Mouse (Mus musculus) hindbrain, embryonic 13.5 days (tissue): Measurements from ENCODE around the gene Zc3h12d. TPM values are rescaled to one million over a fixed set of nuclear protein-coding genes. Genes with fewer than 3 reads are reported as not detected.
"Not testable (repeated sequence)": the region's sequence is repeated elsewhere in the genome, so short reads cannot be mapped to it uniquely, and the experiment has no call there.

ENCODE experiments used
- ATAC-seq: fragments of 200-750 bp; cut with Nextera tagmentation; 2 replicates; pipeline ENCODE4 v1.8.0; 2017; ENCODE audit warnings: moderate TSS enrichment; ENCODE audit not compliant: low FRiP score
- H3K27ac ChIP-seq: fragments of 300-500 bp; sonication (generic); 2 replicates; pipeline ENCODE4 v1.5.1; 2015; ENCODE audit warnings: inconsistent platforms, mild to moderate bottlenecking, moderate library complexity
- H3K27me3 ChIP-seq: fragments of 300-500 bp; sonication (generic); 2 replicates; pipeline ENCODE4 v1.6.1; 2015; ENCODE audit warnings: mild to moderate bottlenecking, inconsistent platforms
- H3K36me3 ChIP-seq: fragments of 300-500 bp; sonication (generic); 2 replicates; pipeline ENCODE4 v1.6.1; 2015; ENCODE audit warnings: mild to moderate bottlenecking, inconsistent platforms
- H3K4me1 ChIP-seq: fragments of 300-500 bp; sonication (generic); replicated peaks from 2 replicates; pipeline ENCODE4 v1.6.1; 2015; ENCODE audit warnings: inconsistent platforms
- H3K4me2 ChIP-seq: fragments of 300-500 bp; sonication (generic); 2 replicates; pipeline ENCODE4 v1.6.1; 2015; ENCODE audit warnings: inconsistent platforms, mild to moderate bottlenecking, moderate library complexity
- H3K4me3 ChIP-seq: fragments of 300-500 bp; sonication (generic); 2 replicates; pipeline ENCODE4 v1.5.1; 2015; ENCODE audit warnings: mild to moderate bottlenecking, inconsistent platforms
- H3K9ac ChIP-seq: fragments of 300-500 bp; sonication (generic); 2 replicates; pipeline ENCODE4 v1.6.1; 2015; ENCODE audit warnings: mild to moderate bottlenecking, inconsistent platforms
- H3K9me3 ChIP-seq: fragments of 300-500 bp; sonication (generic); 2 replicates; pipeline ENCODE4 v1.6.1; 2016; ENCODE audit warnings: inconsistent platforms
- WGBS: fragments of 180-500 bp; shearing (Covaris S2); methylation state at CpG from one replicate; pipeline ENCODE4 v1.1.7; 2015; 5-methylcytosine and 5-hydroxymethylcytosine counted together
- polyA plus RNA-seq: library from polyadenylated mRNA; unstranded; fragments of >200 nt; fragmentation: Nextera tagmentation; extraction: Ambion mirVana; gene quantifications from 2 replicates; pipeline ENCODE4 v1.2.1, GENCODE M21; 2015

Gene Zc3h12d
- polyA plus RNA-seq, 1 experiment from 2014 or later = 0.18 TPM

DNA sequence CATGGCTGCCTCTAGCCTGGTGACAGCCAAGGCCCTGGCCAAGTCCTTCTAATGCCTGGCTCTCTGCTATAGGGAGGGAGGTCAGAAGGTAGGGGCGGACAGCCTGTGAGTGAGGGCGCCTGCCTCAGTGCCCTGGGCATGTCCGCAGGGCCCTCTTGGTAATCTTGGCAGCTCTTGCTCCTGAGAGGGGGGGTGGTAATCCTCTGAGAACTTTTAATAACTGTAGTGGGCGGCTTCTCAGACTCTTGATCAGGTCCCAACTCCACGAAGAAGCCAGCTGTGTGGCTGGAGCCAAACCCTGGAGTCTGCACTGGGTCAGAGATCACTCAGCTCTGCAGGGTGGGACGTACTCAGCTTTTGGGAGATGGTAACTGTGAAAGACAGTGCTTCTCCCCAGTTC, 31.9 kb downstream of the Zc3h12d start:
- H3K4me3 ChIP-seq = no peak overlapping the region
- 82% methylated on average over 6 of the region's 6 CpGs for WGBS
- H3K27me3 ChIP-seq = peaks cover 19% of the 10 kb centered on the region
- no peak for ATAC-seq
- H3K4me2 ChIP-seq = no peak overlapping the region
- no peaks in the 10 kb centered on the region for H3K9me3 ChIP-seq
- no peak overlapping the region for H3K27ac ChIP-seq
- no peaks in the 10 kb centered on the region for H3K36me3 ChIP-seq
- H3K4me1 ChIP-seq = peaks cover 10% of the 10 kb centered on the region
- H3K9ac ChIP-seq = no peak overlapping the region

DNA sequence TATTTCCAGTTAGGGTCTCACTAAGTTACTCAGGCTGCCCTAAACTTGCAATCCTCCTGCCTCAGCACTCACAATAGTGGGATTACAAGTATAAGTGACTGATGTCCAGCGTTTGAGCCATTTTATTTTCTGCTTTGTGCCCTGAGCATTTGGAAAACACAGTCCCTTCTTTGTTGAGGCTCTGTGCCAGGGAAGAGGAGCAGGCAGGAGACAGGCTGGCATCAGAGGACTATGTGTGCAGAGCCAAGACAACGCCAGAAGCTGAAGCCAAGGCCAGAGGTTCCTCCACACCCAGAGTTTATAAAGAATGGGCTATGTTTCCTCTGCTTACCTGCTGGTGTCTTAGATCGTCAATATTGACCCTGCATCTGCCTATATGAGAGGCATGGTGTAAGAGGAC, 32.5 kb downstream of the Zc3h12d start:
- Histone ChIP-seq H3K36me3 (no peaks in the 10 kb centered on the region), H3K4me2 (no peak overlapping the region), H3K4me1 (peaks cover 10% of the 10 kb centered on the region), H3K27ac (no peak overlapping the region), H3K27me3 (peaks cover 19% of the 10 kb centered on the region), H3K4me3 (no peak overlapping the region), H3K9ac (no peak overlapping the region), H3K9me3 (no peaks in the 10 kb centered on the region)
- no peak for ATAC-seq
- 84% methylated on average over 3 of the region's 3 CpGs for WGBS

DNA sequence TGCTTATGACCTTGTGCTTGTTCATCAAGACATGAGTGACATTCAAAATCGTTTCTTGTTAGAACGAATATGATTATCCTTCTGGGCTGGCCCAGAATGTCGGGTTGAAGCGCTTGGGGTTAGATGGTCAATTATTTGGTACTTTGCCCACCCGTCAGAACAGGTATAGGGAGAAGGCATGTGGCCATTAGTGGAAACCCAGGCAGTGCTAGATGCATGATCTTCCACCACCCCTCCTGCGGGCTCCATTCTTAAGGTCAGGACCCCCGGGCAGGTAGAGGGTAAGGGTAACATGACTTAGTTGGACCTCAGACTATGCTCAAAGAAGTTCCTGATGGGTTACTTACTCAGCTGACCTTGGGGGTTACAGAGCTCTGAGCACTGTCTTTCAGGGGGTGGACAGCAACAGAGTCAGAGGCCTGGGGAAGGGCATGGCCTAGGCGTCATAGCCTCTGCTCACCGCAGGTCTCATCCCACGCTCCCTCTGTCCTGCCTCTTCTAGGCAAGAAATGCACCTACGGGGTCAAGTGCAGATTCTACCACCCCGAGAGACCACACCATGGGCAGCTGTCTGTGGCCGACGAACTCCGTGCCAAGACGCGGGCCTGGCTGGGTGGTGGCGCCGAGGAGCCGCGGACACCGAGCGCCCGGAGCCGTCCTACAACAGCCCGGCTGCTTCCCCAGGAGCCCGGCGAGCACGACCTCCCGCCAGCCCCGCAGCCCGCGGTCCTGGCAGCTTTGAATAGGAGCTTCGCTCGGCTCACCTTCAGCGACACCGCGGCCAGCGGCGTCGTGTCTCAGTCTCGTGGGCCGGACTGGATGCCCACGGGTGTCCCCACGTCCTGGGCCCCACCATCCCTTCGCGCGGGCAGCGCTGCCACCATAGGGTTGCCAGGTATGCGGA, 34.7 kb downstream of the Zc3h12d start:
- peak overlapping the region; percentile 72 for H3K9ac ChIP-seq
- peak; percentile 64 for ATAC-seq
- H3K27ac ChIP-seq = no peak overlapping the region
- H3K36me3 ChIP-seq = no peaks in the 10 kb centered on the region
- H3K4me1 ChIP-seq = peaks cover 13% of the 10 kb centered on the region
- peaks cover 19% of the 10 kb centered on the region for H3K27me3 ChIP-seq
- 22% methylated on average over 50 of the region's 50 CpGs for WGBS
- peak overlapping the region; percentile 43 for H3K4me3 ChIP-seq
- H3K9me3 ChIP-seq = no peaks in the 10 kb centered on the region
- peak overlapping the region; percentile 73 for H3K4me2 ChIP-seq

DNA sequence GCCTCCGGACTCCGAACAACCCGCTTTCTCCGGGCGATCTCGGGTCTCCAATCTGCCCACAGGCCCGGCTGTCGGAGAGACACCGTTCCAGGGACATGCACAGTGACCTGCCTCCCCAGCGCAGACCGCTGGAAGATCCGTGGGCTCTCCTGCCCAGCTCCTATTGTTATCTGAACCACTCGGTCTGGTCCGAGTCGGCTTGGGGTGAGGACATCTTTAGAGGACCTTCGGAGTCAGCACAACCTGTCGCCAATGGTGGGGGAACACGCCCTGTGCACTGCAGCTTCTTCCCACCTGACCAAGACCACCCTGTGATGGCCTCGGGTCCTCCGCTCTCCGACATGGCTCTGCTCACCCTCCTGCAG, 35.4 kb downstream of the Zc3h12d start:
- Histone ChIP-seq H3K27me3 (peaks cover 19% of the 10 kb centered on the region), H3K27ac (no peak overlapping the region), H3K9ac (peak overlapping the region; percentile 72), H3K4me3 (peak overlapping the region; percentile 43), H3K36me3 (no peaks in the 10 kb centered on the region), H3K4me2 (peak overlapping the region; percentile 73), H3K9me3 (no peaks in the 10 kb centered on the region), H3K4me1 (peaks cover 13% of the 10 kb centered on the region)
- ATAC-seq = 0 out of 2 replicates have a peak, but pooled peaks have one; percentile 19
- 19% methylated on average over 21 of the region's 21 CpGs for WGBS

DNA sequence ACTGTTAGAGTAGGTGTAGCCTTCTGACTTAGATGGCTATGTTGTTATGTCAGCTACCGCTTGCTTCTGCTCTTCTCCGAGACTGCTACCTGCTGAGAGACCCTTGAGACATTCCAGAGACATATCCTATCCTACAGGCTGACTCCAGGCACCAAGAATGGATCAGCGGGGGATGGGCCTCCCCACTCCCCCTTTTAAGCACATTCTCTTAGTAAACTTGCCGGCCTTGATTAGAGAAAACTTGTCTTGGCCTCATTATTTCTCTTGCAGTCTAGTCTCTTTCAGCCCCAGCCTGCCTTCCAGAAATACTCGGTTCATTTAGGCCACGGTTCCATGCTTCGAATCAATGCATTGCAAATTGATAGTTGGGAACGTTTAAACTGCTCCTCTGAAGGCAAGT, 37.5 kb downstream of the Zc3h12d start:
- Histone ChIP-seq H3K36me3 (no peaks in the 10 kb centered on the region), H3K9ac (no peak overlapping the region), H3K4me2 (no peak overlapping the region), H3K4me3 (no peak overlapping the region), H3K9me3 (no peaks in the 10 kb centered on the region), H3K4me1 (peaks cover 13% of the 10 kb centered on the region), H3K27ac (no peak overlapping the region), H3K27me3 (peaks cover 19% of the 10 kb centered on the region)
- ATAC-seq = no peak
- WGBS = 57% methylated on average over 8 of the region's 8 CpGs

DNA sequence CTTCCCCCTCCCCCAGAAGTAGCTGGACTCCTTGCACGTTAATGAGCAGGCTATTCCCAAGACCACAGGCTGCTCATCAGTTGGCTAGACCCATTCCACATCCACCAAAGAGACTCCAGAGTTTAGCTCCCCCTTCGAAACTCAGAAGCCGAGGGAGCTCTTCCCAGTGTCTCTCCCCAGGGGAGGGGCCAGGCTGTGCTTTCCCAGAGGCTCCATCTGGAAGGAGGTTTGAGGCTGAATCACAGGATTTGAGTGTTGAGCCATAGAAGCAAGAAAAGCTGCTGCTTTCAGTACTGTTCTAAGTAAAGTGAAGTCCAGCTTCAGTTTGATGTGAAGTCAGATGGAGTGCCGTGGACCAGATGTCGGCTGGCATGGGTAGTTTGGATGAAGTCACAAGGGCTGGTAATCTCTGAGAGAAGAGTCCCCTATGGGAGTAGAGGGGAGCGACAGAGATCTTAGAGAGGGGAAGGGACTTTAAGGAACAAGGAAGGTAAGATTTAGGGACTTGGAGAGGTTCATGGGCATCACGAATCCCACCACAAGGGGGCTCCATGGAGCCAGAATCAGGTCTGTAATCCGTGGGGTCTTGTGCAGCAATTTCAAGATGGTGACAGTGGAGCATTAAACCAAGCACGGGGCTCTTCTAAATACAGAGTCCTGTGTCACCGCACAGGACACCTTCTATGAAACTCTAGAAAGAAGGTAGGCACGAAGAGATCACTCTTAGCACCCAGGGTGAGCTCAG, 38.5 kb downstream of the Zc3h12d start:
- H3K4me2 ChIP-seq = no peak overlapping the region
- peaks cover 19% of the 10 kb centered on the region for H3K27me3 ChIP-seq
- H3K9ac ChIP-seq = no peak overlapping the region
- no peaks in the 10 kb centered on the region for H3K36me3 ChIP-seq
- H3K4me3 ChIP-seq = no peak overlapping the region
- peaks cover 13% of the 10 kb centered on the region for H3K4me1 ChIP-seq
- H3K9me3 ChIP-seq = no peaks in the 10 kb centered on the region
- no peak for ATAC-seq
- 68% methylated on average over 11 of the region's 11 CpGs for WGBS
- H3K27ac ChIP-seq = no peak overlapping the region

DNA sequence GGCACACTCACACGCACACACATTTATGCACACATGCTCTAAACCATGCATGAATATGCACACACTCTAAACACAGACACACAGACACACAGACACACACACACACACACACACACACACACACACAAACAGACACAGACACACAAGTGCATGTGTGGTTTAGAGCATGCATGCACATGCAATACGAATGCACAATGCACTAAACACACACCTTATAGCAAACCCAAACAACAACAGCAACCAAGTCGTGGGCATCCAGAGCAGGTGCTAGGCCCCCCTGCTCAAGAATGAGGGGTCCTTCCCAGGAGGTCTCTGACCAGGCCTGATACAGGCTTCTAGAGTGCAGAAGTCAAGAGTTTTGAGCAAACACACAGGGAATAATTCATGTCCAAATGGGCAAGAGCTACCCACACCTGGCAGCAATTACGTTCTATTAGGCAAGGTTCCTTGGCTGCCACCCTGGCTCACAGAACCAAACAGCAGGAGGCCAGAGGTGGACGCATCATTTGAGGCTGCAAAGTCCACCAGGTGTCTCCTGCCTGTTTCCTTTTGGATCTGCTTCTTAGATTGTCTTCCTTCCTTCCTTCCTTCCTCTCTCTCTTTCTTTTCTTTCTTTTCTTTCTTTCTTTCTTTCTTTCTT, 39.2 kb downstream of the Zc3h12d start:
- Histone ChIP-seq H3K4me2 (no peak overlapping the region), H3K27ac (no peak overlapping the region), H3K36me3 (no peaks in the 10 kb centered on the region), H3K4me1 (peaks cover 13% of the 10 kb centered on the region), H3K9me3 (no peaks in the 10 kb centered on the region), H3K9ac (no peak overlapping the region), H3K27me3 (peaks cover 17% of the 10 kb centered on the region), H3K4me3 (no peak overlapping the region)
- 91% methylated on average over 5 of the region's 5 CpGs for WGBS
- no peak for ATAC-seq

DNA sequence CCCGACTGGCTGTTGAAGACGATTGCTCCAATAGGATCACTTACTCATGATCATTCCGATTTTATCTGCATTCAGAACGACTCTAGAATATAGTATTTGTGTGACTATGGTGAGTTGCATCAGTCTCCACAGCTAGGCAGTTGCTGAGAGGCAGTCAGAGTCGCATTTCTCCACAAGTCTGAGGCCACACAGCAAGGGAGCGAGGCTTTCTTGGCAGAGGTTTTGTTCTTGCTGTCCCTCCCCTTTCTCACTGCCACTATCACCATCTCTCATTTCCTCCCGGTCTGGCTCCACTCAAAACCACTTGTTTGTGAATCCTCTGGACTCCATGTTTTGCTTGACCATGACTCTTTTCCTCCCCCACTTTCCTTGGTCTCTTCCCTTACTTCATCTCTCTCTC, 41.9 kb downstream of the Zc3h12d start:
- Histone ChIP-seq H3K9ac (no peak overlapping the region), H3K4me1 (0 out of 2 replicates have a peak, but pooled peaks cover 3% of the 10 kb centered on the region), H3K4me2 (no peak overlapping the region), H3K27me3 (no peaks in the 10 kb centered on the region), H3K9me3 (0 out of 2 replicates have a peak, but pooled peaks cover 5% of the 10 kb centered on the region), H3K36me3 (no peaks in the 10 kb centered on the region), H3K27ac (no peak overlapping the region), H3K4me3 (no peak overlapping the region)
- 81% methylated on average over 7 of the region's 7 CpGs for WGBS
- ATAC-seq = no peak

DNA sequence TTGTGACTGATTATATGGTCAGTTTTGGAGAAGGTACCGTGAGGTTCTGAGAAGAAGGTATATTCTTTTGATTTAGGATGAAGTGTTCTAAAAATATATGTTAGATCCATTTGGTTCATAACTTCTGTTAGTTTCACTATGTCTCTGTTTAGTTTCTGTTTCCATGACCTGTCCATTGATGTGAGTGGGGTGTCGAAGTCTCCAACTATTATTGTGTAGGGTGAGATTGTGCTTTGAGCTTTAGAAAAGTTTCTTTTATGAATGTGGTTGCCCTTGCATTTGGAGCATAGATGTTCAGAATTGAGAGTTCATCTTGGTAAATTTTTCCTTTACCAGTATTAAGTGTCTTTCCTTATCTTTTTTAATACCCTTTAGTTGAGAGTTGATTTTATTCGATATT, 48.0 kb downstream of the Zc3h12d start:
- H3K4me1 ChIP-seq, H3K4me2 ChIP-seq, H3K4me3 ChIP-seq, H3K36me3 ChIP-seq, H3K9ac ChIP-seq, H3K9me3 ChIP-seq, ATAC-seq, H3K27ac ChIP-seq, H3K27me3 ChIP-seq: not testable (repeated sequence)
- 87% methylated on average over 3 of the region's 3 CpGs for WGBS

DNA sequence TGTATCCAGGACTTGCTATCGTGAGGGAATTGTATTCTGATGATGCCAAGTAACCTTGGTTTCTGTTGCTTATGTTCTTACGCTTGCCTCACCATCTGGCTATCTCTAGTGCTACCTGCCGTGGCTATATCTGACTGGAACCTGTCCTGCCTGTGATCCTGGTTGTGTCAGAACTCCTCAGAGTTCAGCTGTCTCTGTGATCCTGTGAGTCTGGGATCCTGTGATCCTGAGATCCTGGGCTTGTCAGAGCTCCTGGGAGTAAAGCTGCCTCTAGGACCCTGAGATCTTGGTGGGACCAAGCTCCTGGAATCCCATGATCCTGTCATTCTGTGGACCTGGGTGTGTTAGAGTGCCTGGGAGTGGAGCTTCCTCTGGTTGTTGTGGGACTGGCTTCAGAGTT, 49.7 kb downstream of the Zc3h12d start:
- Histone ChIP-seq H3K4me2 (no peak overlapping the region), H3K9me3 (0 out of 2 replicates have a peak, but pooled peaks cover 5% of the 10 kb centered on the region), H3K27ac (no peak overlapping the region), H3K9ac (no peak overlapping the region), H3K27me3 (no peaks in the 10 kb centered on the region), H3K4me1 (no peaks in the 10 kb centered on the region), H3K36me3 (no peaks in the 10 kb centered on the region), H3K4me3 (no peak overlapping the region)
- ATAC-seq = no peak
- 93% methylated on average over 3 of the region's 3 CpGs for WGBS

DNA sequence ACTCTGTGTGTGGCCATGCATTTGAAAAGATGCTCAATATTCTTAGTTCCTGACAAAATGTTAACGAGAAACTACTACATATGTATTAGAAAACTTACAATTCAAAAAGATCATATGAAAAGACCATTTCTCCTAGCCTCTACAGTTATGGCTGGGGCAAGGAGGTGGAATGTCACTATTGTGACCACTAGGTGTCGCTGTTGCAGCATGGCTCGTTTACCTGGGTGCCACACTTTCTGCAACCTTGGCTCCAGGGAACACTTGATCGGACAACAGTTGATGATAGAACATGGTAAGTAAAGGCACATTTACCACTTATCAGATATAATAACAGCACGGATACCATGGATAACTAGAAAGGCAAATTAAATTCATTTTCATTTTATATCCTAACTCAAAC, 51.3 kb downstream of the Zc3h12d start:
- no peak overlapping the region for H3K4me3 ChIP-seq
- no peak overlapping the region for H3K27ac ChIP-seq
- H3K9me3 ChIP-seq = no peaks in the 10 kb centered on the region
- no peak overlapping the region for H3K9ac ChIP-seq
- H3K27me3 ChIP-seq = no peaks in the 10 kb centered on the region
- no peaks in the 10 kb centered on the region for H3K36me3 ChIP-seq
- H3K4me2 ChIP-seq = no peak overlapping the region
- H3K4me1 ChIP-seq = no peaks in the 10 kb centered on the region
- 9% methylated on average over 5 of the region's 5 CpGs for WGBS
- ATAC-seq = peak; percentile 77; the same call in 1 of the 2 replicates

DNA sequence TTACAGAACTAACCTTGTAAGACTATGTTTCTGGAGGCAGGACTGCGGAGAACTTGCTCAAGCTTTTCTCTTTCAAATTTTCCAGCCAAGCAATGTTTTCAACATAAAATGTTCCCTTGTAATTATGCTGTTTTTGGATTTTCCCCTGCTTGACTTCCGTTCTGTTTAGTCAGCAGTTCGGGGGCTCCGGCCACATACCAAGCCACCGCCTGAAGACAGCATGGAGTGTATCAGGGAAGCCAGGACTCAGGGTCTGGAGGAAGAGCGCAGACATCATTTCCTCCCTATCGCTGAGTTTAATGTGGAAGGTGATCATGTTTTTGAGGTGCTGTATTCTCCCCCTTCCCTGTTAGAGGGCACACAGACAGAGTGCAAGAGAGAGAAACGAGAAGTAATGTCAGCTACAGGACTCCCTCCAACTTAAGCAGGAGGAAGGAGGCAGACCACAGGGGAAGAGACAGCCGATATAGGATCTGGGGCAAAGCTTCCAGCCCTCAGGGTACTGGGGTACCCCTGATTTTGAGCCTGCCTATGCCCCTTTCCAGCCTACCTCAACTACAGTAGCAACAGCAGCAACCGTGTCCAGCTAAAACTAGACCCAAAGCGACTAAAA, 56.1 kb downstream of the Zc3h12d start:
- 92% methylated on average over 11 of the region's 11 CpGs for WGBS
- Histone ChIP-seq H3K4me1 (no peaks in the 10 kb centered on the region), H3K4me3 (no peak overlapping the region)

More for the DNA sequence above, 56.1 kb downstream of the Zc3h12d start:
- no peak overlapping the region for H3K27ac ChIP-seq
- H3K27me3 ChIP-seq = no peaks in the 10 kb centered on the region
- H3K9me3 ChIP-seq = no peaks in the 10 kb centered on the region
- ATAC-seq = no peak
- no peaks in the 10 kb centered on the region for H3K36me3 ChIP-seq
- no peak overlapping the region for H3K9ac ChIP-seq
- no peak overlapping the region for H3K4me2 ChIP-seq
